In the genomic region with DNA sequence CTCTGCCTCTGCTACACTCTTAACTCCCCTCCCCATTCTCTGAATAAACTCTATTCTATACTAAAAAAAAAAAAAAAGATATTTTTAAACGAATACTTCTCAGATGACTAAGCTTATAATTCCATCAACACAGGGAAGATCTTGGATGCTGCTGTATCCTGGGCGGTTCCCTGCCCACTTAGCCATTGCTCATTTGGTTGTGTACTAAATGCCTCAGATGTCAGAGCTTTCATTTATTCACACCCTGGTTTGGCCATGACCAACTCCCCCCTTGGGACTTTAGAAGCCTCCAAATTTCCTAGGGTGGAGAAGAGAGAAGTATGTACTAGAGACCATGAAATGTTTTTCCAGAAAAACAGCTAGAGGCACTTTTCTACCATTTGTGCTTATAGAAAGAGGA, we compare ENCODE assay signal across 21 mouse cellular contexts.
A peak's percentile ranks its signal among the peaks of the same experiment; 100 is the strongest.
DNase-seq lines count a peak whose midpoint lies in the region; TF ChIP-seq lines count a peak whose summit lies in the region.
"Had no signal": no experiment of that assay in that cellular context is flagged by ENCODE, and none has a peak within 500 bp of the region (broad histone marks: within the 10 kb centered on the region; RNA-seq: fewer than 3 reads in every experiment).

No protein-coding gene starts in this region.

- H3K4me3 ChIP-seq in gastrocnemius, adult 2 months: no peak overlapping the region
- H3K4me3 ChIP-seq: embryonic facial prominence, embryonic 12.5 days; forebrain, embryonic 12.5 days; heart, embryonic 10.5 days; hindbrain, embryonic 10.5 days; intestine, embryonic 15.5 days had no signal

- peak; percentile 40 for DNase-seq in gastrocnemius, adult 2 months
- no peak for DNase-seq in gastrocnemius, postnatal 4 days (ENCODE audit: low spot score in 2 of 2)
- DNase-seq in heart, adult 9 months (ENCODE audit: low spot score in 2 of 2): peak; percentile 6 to 7
- DNase-seq in heart, postnatal 36 days: no peak
- peak; percentile 9 for DNase-seq in urinary bladder, postnatal 14 days (ENCODE audit: low spot score)
- DNase-seq in urinary bladder, adult 2 months (ENCODE audit: low spot score): no peak
- peak; percentile 71 for DNase-seq in skeletal muscle tissue, adult 2 months (ENCODE audit: low read depth, low spot score)
- DNase-seq in testis, postnatal 14 days (ENCODE audit: low spot score): no peak
- DNase-seq: adrenal gland, adult 8-10 months; adrenal gland, postnatal 36 days; cerebellum, adult 11 months; cerebellum, adult 8-10 months; cerebellum, postnatal 14 days; embryo, embryonic 11 days; kidney, adult 18-20 months had no signal

- intact Hi-C loops in gastrocnemius, adult 2 months (cut with DNase I): no loop called here
- intact Hi-C loops in heart, postnatal 36 days (cut with DNase I): no loop called here

- TF ChIP-seq CTCF in gastrocnemius, adult 2 months (IDR thresholded peaks at IDR 0.05): no peak

- H3K27ac ChIP-seq in gastrocnemius, adult 2 months: peak overlapping the region; percentile 68
- H3K27ac ChIP-seq: embryonic facial prominence, embryonic 12.5 days; forebrain, embryonic 12.5 days; heart, embryonic 10.5 days; hindbrain, embryonic 10.5 days; hindbrain, embryonic 14.5 days; intestine, embryonic 15.5 days had no signal

Comparison
In these comparisons a context has a peak if more than half of its experiments do, and no peak if none do; other contexts are left out.
1. DNase-seq: peak in gastrocnemius, adult 2 months (single experiment), heart, adult 9 months (2 of 2), urinary bladder, postnatal 14 days (single experiment) and skeletal muscle tissue, adult 2 months (single experiment); none in gastrocnemius, postnatal 4 days (0 of 2), heart, postnatal 36 days (0 of 2), urinary bladder, adult 2 months (single experiment) and testis, postnatal 14 days (single experiment).